In the genomic region with DNA sequence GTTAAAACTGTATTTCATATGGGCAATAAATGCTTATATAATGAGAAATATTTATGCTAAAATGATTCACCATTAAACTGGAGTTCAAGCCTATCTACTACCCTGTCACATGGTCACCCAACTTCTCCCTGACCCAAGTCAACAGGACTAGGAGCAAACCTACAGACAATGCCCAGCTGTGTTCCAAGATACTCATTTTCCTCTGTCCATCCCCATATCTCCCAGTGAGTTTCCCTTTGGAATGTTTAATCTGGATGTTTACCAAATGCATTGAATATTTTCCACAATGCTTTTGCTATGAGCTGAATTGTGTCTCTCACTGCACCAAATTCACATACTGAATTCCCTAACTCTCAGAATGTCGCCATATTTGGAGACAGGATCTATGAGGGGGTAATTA, we compare ENCODE assay signal across 28 mouse cellular contexts.
A peak's percentile ranks its signal among the peaks of the same experiment; 100 is the strongest.
DNase-seq lines count a peak whose midpoint lies in the region; ATAC-seq and TF ChIP-seq lines count a peak whose summit lies in the region.
"Had no signal": no experiment of that assay in that cellular context is flagged by ENCODE, and none has a peak within 500 bp of the region (broad histone marks: within the 10 kb centered on the region; RNA-seq: fewer than 3 reads in every experiment).

No protein-coding gene starts in this region.

- no peak overlapping the region for H3K4me3 ChIP-seq in heart, embryonic 13.5 days
- H3K4me3 ChIP-seq in intestine, embryonic 15.5 days (replicated peaks) = no peak overlapping the region
- no peak overlapping the region for H3K4me3 ChIP-seq in intestine, postnatal 0 days (ENCODE audit: low read depth, low read length)
- no peak overlapping the region for H3K4me3 ChIP-seq in lung, embryonic 14.5 days (ENCODE audit: low read depth, low read length)
- H3K4me3 ChIP-seq: embryonic facial prominence, embryonic 13.5 days; forebrain, embryonic 10.5 days; forebrain, embryonic 15.5 days; hindbrain, embryonic 10.5 days; hindbrain, embryonic 15.5 days; layer of hippocampus, adult 2 months; left cerebral cortex, adult 2 months; limb, embryonic 13.5 days had no signal

- peak overlapping the region; percentile 20; the same call in 1 of the 2 replicates for H3K27ac ChIP-seq in heart, embryonic 13.5 days (replicated peaks)
- H3K27ac ChIP-seq in intestine, embryonic 15.5 days = no peak overlapping the region
- no peak overlapping the region for H3K27ac ChIP-seq in intestine, postnatal 0 days (ENCODE audit: low read depth, low read length)
- H3K27ac ChIP-seq in lung, embryonic 14.5 days (ENCODE audit: low read depth) = no peak overlapping the region
- H3K27ac ChIP-seq: embryonic facial prominence, embryonic 13.5 days; forebrain, embryonic 10.5 days; forebrain, embryonic 15.5 days; hindbrain, embryonic 10.5 days; hindbrain, embryonic 15.5 days; layer of hippocampus, adult 2 months; left cerebral cortex, adult 2 months; limb, embryonic 13.5 days had no signal

- WGBS in heart, embryonic 13.5 days = 56% methylated on average over 1 of the region's 1 CpGs
- WGBS in intestine, embryonic 15.5 days = 78% methylated on average over 1 of the region's 1 CpGs
- WGBS in intestine, postnatal 0 days = 83% methylated on average over 1 of the region's 1 CpGs
- WGBS in lung, embryonic 14.5 days = 86% methylated on average over 1 of the region's 1 CpGs

- H3K9me3 ChIP-seq in heart, embryonic 13.5 days = no peaks in the 10 kb centered on the region
- no peaks in the 10 kb centered on the region for H3K9me3 ChIP-seq in intestine, embryonic 15.5 days
- no peaks in the 10 kb centered on the region for H3K9me3 ChIP-seq in intestine, postnatal 0 days (ENCODE audit: control insufficient read depth)
- no peaks in the 10 kb centered on the region for H3K9me3 ChIP-seq in lung, embryonic 14.5 days (ENCODE audit: low read depth, low read length)
- H3K9me3 ChIP-seq: embryonic facial prominence, embryonic 13.5 days; forebrain, embryonic 10.5 days; forebrain, embryonic 15.5 days; hindbrain, embryonic 10.5 days; hindbrain, embryonic 15.5 days; limb, embryonic 13.5 days had no signal

- intact Hi-C loops in heart, postnatal 10 days (cut with DNase I) = no loop called here

- H3K4me2 ChIP-seq in heart, embryonic 13.5 days = no peak overlapping the region
- no peak overlapping the region for H3K4me2 ChIP-seq in intestine, embryonic 15.5 days (replicated peaks)
- H3K4me2 ChIP-seq in intestine, postnatal 0 days (replicated peaks; ENCODE audit: low read depth) = no peak overlapping the region
- no peak overlapping the region for H3K4me2 ChIP-seq in lung, embryonic 14.5 days
- H3K4me2 ChIP-seq: embryonic facial prominence, embryonic 13.5 days; forebrain, embryonic 15.5 days; hindbrain, embryonic 15.5 days; limb, embryonic 13.5 days; liver, embryonic 11.5 days had no signal

- no peak for DNase-seq in heart, postnatal 10 days
- DNase-seq in lung, embryonic 14.5 days = peak; percentile 26
- DNase-seq in lung, postnatal 14 days = no peak
- DNase-seq in left cerebral cortex, adult 8-10 months (ENCODE audit: low spot score in 2 of 2) = no peak
- DNase-seq: adrenal gland, adult 2 months; adrenal gland, postnatal 36 days; B cell, adult 2 months; cerebellum, adult 18-20 months; cerebellum, postnatal 10 days; gastrocnemius, postnatal 25 days; lung, postnatal 10 days; midbrain, embryonic 14.5 days; thymus, adult 2 months; thymus, postnatal 36 days had no signal

- 0 out of 2 replicates have a peak, but pooled peaks cover 6% of the 10 kb centered on the region for H3K27me3 ChIP-seq in heart, embryonic 13.5 days (replicated peaks)
- no peaks in the 10 kb centered on the region for H3K27me3 ChIP-seq in intestine, embryonic 15.5 days (replicated peaks)
- H3K27me3 ChIP-seq in intestine, postnatal 0 days (replicated peaks; ENCODE audit: control insufficient read depth, insufficient read depth, low read length) = no peaks in the 10 kb centered on the region
- no peaks in the 10 kb centered on the region for H3K27me3 ChIP-seq in lung, embryonic 14.5 days (ENCODE audit: insufficient read depth, low read length)
- H3K27me3 ChIP-seq: forebrain, embryonic 15.5 days; hindbrain, embryonic 15.5 days had no signal

- no peak overlapping the region for H3K9ac ChIP-seq in heart, embryonic 13.5 days
- H3K9ac ChIP-seq in intestine, embryonic 15.5 days = no peak overlapping the region
- H3K9ac ChIP-seq in intestine, postnatal 0 days (ENCODE audit: low read depth, low read length) = no peak overlapping the region
- H3K9ac ChIP-seq in lung, embryonic 14.5 days = no peak overlapping the region
- H3K9ac ChIP-seq: embryonic facial prominence, embryonic 13.5 days; forebrain, embryonic 15.5 days; hindbrain, embryonic 15.5 days; limb, embryonic 13.5 days had no signal

- ATAC-seq in heart, embryonic 13.5 days (ENCODE audit: extremely low read depth, insufficient number of reproducible peaks, low FRiP score, low TSS enrichment) = no peak
- peak; percentile 52; the same call in 1 of the 2 replicates for ATAC-seq in intestine, embryonic 15.5 days
- ATAC-seq in intestine, postnatal 0 days = no peak
- 0 out of 2 replicates have a peak, but pooled peaks have one; percentile 42 for ATAC-seq in lung, embryonic 14.5 days (ENCODE audit: insufficient read depth)
- ATAC-seq: activated CD4-positive, CD25-positive, alpha-beta regulatory T cell, adult 4 months; inflammation-experienced regulatory T-cells, adult 6 months had no signal

- H3K36me3 ChIP-seq in heart, embryonic 13.5 days = no peaks in the 10 kb centered on the region
- no peaks in the 10 kb centered on the region for H3K36me3 ChIP-seq in intestine, embryonic 15.5 days
- H3K36me3 ChIP-seq in intestine, postnatal 0 days (ENCODE audit: control insufficient read depth, insufficient read depth) = no peaks in the 10 kb centered on the region
- no peaks in the 10 kb centered on the region for H3K36me3 ChIP-seq in lung, embryonic 14.5 days (ENCODE audit: insufficient read depth)
- H3K36me3 ChIP-seq: embryonic facial prominence, embryonic 13.5 days; forebrain, embryonic 10.5 days; forebrain, embryonic 15.5 days; hindbrain, embryonic 10.5 days; hindbrain, embryonic 15.5 days; limb, embryonic 13.5 days had no signal

- H3K4me1 ChIP-seq in heart, embryonic 13.5 days = peaks cover 5% of the 10 kb centered on the region; the same call in 1 of the 2 replicates
- H3K4me1 ChIP-seq in intestine, embryonic 15.5 days (replicated peaks) = no peaks in the 10 kb centered on the region
- no peaks in the 10 kb centered on the region for H3K4me1 ChIP-seq in intestine, postnatal 0 days (replicated peaks; ENCODE audit: control insufficient read depth, insufficient read depth, low read length)
- no peaks in the 10 kb centered on the region for H3K4me1 ChIP-seq in lung, embryonic 14.5 days (ENCODE audit: insufficient read depth)
- H3K4me1 ChIP-seq: embryonic facial prominence, embryonic 13.5 days; forebrain, embryonic 15.5 days; hindbrain, embryonic 10.5 days; hindbrain, embryonic 15.5 days had no signal

- no peak for TF ChIP-seq CTCF in intestine, postnatal 0 days (IDR thresholded peaks at IDR 0.05; ENCODE audit: low read depth)
- TF ChIP-seq CTCF in lung, embryonic 14.5 days (IDR thresholded peaks at IDR 0.05; ENCODE audit: low read depth) = no peak

Comparison
In these comparisons a context has a peak if more than half of its experiments do, and no peak if none do; other contexts are left out.
1. ATAC-seq: peak in intestine, embryonic 15.5 days (single experiment) and lung, embryonic 14.5 days (single experiment); none in heart, embryonic 13.5 days (single experiment) and intestine, postnatal 0 days (single experiment).